Mouse (Mus musculus) frontal cortex, postnatal 10 days (tissue): ENCODE results near the gene Taf3.

Experiments
- DNase-seq, 2 experiments: peaks; one replicate each; pipeline ENCODE4 v3.0.0; 2022; ENCODE audit warnings: low spot score in 2 of 2, mixed read lengths in 1 of 2

Gene Taf3

DNA sequence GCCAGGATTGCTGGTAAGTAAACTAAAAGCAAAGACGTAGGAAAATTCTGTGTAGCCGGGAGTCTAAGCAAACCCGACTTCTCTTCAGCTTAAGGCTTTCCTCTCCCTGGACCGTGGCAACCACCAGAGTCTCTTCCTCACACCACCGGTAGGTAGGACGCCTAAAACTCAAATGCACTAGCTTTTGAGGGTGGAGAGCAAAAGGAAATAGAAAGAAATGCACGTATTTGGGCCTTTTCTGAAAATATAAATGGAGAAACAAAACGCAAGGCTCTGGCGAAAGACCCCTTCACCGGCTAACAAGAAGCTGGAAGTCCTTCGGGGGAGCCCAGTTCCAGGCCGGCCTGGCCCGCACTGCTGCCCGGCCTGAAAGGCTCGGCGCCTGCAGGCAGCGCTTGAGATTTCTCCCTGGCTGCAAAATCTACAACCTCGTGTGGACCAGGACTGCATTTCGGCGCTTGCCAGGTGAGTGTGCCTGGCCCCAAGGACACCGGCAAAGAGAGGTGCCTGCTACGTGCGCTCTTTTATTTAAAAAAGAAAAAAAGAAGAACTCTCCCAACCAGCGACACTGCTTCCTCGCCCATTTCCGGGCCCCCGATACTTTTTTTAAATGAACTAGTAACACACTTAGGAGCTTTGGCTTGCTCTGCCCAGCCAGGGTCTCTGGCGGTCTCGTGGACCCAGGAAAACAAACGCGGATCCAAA lies 171.6 kb downstream of the Taf3 start:
- no peak for DNase-seq

DNA sequence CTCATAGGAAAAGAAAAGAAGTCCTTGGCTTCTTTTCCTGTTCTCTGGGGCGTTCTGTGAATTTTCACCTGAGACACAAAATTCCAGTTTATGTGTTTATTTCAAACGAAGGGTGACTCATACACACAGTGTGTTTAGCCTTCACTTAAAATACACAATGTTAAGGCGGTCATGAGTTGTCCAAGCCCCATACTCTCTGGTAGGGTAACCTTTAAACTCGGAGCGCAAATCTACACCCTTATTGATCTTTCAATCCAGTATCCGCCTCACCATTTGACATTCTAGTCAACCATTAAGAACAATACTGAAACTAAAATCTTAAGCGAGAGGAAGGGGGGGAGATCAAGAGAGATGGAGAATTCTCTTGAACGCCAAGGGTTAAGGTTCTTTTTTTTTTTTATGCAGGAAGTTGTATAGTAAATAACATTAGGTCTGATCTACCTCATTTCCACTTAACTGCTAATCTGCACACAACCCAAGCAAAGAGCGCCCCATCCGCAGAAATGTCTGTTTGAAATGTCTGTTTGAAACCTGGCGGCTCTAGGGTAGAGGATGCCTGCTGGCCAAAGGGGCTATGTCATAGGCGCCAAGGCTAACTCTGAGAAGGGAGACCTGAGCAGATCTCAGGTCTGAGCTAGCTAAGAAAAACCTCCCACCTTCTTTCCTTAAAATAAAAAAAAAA lies 172.6 kb downstream of the Taf3 start:
- DNase-seq: no peak

DNA sequence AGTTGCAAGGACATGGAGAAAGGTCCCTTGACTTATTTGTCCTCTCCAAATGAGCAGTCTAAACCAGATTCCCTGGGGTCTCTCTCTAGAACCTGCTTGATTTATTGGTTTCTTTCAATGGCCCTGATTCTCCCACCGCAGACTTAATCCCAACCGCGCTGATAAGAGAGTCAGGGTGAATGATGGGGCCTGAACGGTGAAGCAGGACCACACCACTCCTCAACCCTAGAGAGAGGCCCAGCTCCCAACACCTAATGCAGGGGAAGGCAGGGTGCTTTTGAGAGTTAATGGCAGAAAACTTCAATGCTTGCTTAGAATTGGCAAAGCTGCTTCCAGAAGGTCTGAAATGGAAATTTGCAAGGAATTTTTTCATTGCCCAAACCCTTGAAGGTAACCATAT lies 173.2 kb downstream of the Taf3 start:
- DNase-seq: no peak

DNA sequence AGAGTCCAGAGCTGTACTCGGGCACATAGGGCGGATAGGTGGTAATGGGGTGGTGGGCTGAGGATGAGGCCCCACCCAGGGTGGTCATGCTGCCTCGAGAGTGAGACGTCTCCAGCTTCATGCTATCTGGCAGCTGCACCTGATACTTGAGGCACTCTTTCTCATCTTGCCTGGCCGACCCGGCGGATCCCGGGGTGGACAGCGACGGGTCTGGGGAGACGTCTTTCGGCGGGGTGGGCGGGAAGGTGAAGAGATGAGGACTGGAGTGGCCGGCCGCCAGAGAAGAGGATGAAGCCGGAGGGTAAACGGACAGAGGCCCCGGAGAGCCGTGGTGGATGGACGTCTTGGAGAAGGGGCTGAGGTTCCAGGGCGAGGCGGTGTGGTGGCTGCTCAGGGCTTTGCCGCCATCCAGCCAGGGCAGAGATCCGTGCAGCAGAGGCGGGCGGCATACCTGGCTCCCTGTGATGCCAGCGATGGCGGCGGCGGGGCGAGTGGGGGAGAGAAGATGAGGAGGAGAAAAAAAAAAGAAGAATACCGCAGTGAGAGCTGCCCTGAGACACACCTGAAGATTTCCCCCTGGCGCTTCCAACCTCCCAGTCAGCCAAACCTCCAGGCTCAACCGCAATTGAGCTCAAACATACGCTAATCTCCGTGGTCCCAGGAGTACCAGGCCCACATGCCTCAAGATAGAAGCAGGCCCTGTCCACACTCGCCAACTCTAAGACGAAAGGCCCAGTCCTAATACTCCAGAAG lies 173.8 kb downstream of the Taf3 start:
- DNase-seq: no peak

DNA sequence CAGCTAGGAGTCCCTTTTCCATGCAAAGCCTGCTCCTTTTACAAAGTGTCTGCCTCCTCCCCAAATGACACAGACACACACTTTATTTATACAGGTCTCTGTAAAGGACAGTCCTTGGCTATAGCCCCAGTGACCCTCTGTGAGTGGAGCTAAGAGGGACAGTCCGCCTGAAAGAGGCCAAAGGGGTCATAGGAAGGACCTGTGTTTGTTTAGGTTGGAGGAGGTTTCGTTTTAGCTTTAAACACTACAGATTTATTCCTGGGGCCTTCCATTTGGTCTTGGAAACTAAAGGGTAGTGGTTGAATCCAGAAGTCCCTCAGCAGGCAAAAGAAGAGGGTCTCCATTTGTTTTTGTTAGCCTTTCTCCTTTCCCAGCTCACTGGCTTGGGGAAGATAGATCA lies 174.6 kb downstream of the Taf3 start:
- no peak for DNase-seq

DNA sequence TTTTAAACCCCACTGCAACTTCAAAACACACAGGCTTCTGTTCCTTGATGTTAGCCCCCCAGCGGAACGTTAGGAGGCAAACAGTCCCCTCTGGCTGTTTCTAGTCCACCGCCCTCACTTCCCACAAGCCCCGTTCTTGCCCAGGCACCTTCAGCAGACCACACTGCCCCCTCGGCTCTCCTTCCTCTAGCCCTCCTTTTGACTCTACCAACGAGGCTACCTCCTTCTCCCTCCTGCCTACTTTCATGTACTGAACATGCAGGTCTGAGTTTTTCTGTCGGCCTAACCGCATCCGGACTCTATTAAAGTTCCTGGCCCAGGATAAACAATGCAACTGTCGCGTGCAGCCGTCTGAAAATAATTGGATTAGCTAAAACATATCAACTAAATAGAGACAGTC lies 175.7 kb downstream of the Taf3 start:
- DNase-seq: no peak

DNA sequence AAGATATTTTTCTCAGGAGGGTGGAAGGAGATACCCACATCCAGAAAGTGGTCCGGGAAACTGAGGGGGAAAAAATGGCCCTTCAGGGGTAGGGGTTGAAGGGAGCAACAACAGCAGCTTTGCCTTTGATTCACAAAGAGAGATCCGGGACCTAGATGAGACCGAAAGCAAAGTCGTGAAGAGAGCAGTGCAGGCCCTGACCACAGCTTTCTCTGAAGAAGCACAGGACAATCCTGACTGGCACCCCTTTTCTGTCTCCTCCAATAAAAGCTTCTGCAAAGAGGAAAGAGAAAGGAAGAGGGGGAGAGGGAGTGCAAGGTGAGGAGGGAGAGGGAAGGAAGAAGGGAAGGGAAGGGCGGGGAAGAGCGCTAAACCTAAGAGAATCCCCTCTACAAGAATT lies 176.6 kb downstream of the Taf3 start:
- no peak for DNase-seq

DNA sequence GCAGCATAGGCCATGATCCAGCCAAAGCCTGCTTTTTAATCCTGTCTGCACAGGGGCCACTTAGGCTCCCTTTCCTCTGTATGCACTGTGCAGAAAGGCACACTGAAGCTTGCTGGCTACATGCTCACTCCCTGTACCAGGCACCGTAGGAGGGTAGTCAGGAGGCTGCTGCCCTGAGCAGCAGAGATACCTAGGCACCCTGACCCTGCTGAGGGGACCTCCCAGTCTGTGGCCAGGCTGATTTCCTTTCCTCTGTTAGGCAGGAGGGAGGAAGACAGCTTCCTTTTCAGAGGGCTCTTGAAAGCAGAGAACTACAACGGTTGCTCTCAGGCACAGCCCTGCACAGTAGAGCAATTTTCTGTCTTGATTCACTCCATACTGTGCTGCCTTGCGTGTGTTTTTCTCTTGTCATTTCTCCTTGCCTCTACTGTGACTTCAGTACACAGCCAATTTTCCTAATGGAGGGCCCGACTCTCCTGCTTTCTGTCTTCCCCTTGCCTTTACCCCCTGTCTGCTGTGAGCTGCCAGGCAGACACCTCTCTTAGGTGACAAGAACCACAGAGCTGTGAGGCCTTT lies 177.2 kb downstream of the Taf3 start:
- DNase-seq: no peak

DNA sequence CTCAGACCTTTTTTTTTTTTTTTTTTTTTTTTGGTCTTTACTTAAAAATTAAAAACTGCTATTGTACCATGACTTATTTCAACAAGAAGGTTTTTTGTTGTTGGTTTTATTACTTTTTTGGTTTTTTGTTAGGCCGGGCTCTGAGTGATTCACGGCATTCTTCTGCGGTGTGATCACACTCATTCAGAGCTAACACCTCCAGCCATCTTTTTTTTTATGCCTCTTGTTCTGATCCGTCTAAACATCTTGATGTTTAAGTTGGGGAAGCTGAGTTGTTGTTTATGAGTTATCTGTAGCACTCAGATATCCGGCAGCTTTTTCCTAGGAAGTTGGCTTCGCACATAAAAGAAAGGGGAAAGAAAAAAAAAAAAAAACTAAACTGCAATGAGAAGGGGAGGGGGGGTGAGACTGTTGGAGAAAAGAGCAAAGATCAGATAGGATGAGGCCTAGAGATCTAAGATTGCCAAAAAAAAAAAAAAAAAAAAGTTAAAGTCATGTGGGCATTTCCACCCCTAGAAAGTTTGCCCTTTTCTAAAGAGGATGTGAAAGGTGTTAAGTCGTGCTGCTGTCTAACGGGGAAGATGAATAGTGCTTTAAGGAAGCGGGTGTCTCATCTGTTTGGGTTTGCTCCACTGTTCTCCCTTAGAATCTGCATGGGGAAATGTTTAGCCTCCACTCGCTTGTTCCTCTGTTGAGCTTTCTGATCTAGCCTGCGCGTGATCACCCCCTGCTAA lies 181.1 kb downstream of the Taf3 start:
- no peak for DNase-seq
